Mouse (Mus musculus) left cerebral cortex, postnatal 10 days (tissue): Measurements from ENCODE around the gene Eif2ak3. TPM values are rescaled to one million over a fixed set of nuclear protein-coding genes. Genes with fewer than 3 reads are reported as not detected.

Experiments used
- DNase-seq, 2 experiments: peaks; one replicate each; pipeline ENCODE4 v3.0.0; 2021 to 2022; ENCODE audit warnings: low spot score in 2 of 2, mixed read lengths in 1 of 2; ENCODE audit errors: extremely low spot score in 1 of 2
- intact Hi-C: fragments of 180-260 bp; cut with DNase I; formaldehyde crosslinking; loops from one replicate; pipeline ENCODE4 v1.15.1; 2025
- total RNA-seq, 2 experiments: library from RNA; stranded (reverse); gene quantifications; 2 replicates each; pipeline ENCODE4 v1.2.3; 2021

Gene Eif2ak3
- total RNA-seq, 2 experiments from 2014 or later, result 17.8 to 20.2 TPM

DNA sequence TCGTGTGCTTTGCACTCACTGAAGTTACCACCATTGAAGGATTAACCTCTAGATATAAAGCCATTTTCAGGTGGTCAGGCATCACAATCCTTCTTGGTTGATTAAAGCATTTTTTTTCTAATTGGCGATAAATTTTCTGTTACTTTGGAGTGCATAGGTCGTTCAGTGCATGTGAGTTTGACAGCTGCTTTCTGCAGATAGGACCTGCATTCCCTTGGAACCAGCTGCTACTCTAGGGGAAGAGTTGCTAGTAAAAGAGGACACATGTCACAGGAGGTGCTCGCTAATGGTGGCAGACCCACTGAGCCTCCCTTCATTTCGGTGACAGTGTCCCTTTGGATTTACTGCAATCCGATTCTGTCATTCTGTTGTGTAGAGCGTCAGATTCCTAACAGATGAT, 28.3 kb downstream of the Eif2ak3 start:
- intact Hi-C loops, result no loop called here
- DNase-seq, result no peak

GRCm38 (mm10) chr6:70874035-70874775, 29.9 kb downstream of the Eif2ak3 start:
- intact Hi-C loops, result no loop called here
- no peak for DNase-seq

DNA sequence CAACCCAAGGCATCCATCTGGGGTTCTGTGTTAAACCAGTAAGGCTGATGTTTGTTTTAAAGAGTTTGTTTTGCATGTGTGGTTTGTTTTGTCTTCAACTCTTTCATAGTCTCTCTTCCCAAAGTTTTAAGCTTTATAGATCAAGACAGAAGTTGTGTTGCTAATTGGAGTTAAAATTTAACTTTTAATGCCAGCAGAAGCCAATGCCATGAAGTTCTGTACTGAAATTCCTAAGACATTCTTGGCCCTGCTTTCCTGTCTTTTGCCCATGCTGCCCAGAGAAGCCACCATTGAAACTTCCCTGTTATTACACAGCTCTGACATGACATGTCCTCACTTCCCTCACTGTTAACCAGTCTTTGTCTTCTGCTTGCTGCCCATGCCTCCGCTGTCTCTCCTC, 30.7 kb downstream of the Eif2ak3 start:
- no peak for DNase-seq
- intact Hi-C loops, result no loop called here

DNA sequence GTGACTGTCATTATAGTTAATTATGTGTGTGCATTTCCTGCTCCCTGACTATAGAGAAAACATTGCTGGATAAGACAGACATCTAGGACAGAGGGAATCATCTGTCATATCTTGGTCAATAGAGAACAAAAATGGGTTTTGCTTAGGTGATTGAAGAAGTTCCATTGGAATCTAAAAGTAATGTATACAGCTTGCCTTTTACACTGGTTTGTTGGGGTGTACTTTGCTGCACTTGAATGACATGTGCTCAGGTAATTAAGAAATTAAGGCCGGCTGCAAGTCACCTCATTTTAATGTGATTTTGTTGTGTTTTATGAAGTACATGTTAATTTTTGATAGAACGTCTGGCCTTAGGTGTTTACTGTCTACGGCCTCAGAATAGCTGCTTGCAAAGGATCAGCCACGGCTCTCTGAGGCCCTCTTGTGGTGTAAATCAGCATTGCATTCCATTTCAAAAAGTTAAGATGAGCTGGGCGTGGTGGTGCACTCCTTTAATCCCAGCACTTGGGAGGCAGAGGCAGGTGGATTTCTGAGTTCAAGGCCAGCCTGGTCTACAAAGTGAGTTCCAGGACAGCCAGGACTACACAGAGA, 36.5 kb downstream of the Eif2ak3 start:
- DNase-seq, result peak; percentile 54 to 79
- intact Hi-C loops, result loop anchor here (1.0 kb wide), 1 partner anchor 69 kb away; no protein-coding TSS in a partner anchor

- intact Hi-C loops, result no loop called here
- no peak for DNase-seq
These were observed 43.7 kb downstream of the Eif2ak3 start for GRCm38 (mm10) chr6:70887993-70888392.

DNA sequence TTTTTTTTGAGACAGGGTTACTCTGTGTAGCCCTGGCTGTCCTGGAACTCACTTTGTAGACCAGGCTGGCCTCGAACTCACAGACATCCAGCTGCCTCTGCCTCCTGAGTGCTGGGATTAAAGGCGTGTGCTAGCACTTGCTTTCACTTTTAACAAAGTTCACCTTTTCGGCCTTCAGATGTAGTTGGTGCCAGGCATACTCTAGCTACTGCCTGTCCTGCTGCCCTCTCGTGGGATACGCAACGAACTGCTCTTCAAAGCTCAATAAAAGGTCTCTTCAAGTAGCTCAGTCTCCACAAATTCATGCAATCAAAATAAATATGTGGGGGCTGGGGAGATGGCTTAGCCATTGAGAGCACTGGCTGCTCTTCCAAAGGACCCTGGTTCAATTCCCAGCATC, 53.9 kb downstream of the Eif2ak3 start:
- no peak for DNase-seq
- intact Hi-C loops, result no loop called here

DNA sequence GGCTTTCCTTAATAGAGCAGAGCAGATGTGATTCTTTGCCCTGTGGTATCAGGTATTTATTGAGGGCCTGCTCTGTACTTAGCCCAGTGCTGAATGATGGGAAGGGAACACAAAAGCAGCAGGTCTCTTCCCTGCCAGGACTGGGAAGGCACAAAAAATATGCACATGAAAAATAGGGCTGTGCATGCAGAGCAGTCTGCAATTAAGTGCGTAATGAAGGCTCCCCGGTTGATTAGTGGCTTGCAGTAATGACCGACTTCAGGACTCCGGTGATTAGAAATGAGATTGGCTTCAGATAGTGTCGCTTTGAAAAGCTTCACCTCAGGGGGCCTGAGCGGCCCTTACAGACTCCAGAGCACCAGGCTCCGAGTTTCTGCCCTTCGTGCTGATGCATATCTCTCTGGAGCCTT, 55.3 kb downstream of the Eif2ak3 start:
- no peak for DNase-seq
- intact Hi-C loops, result no loop called here

GRCm38 (mm10) chr6:70903689-70904088, 59.4 kb downstream of the Eif2ak3 start:
- intact Hi-C loops, result no loop called here
- DNase-seq, result no peak

GRCm38 (mm10) chr6:70909572-70909971, 65.3 kb downstream of the Eif2ak3 start:
- no peak for DNase-seq
- intact Hi-C loops, result no loop called here

DNA sequence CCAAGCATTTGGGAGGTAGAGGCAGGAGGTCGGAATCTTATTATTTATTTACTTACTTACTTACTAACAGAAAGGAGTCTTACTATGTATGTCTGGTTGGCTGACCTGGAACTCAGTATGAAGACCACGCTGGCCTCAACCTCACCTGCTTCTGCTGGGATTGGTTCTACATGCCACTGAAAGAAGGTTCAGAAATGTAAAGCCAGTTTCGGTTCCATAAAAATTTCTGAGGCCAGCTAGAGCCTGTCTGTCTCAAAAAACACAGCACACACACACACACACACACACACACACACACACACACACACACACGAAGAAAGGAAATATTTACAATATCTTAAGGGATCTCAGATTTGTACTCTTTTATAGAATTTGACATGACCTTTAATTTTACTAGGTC, 66.0 kb downstream of the Eif2ak3 start:
- no peak for DNase-seq
- intact Hi-C loops, result no loop called here

DNA sequence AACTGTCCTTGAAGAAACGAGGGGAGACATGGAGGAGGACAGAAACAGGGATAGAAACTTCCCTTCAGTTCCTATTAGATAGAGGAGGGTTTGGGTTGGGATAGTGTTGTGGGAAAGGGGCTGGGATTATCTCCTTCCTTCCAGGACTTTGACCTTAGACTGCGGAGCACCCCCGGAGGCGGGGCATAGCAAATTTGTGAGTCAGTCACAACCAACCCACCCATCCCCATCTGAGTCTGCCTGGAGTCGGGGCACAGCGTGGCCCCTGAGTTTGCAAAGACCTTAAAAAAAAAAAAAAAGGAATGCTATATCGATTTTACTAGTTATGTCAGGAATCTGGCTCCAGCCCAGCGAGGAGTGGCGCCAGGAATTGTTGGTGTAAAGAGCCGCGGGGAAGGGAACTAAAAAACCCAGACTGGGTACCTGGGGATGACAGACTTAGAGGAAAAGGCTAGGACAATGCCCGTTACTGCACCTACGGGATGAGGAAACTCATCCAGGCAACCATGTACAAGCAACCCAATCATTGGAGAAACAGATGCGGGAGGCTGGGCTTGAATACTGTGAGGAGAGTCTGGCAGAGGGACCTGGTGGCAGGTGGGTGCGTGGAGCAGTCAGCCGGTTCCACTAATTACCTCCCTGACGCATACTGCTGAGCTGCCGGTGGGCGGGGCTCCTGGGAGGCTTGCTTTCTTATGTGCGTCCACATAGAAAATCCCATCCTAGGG, 67.5 kb downstream of the Eif2ak3 start:
- intact Hi-C loops, result no loop called here
- peak; percentile 19 to 73 for DNase-seq

- DNase-seq, result no peak
- intact Hi-C loops, result no loop called here
These were observed 68.1 kb downstream of the Eif2ak3 start for GRCm38 (mm10) chr6:70912396-70912765.

DNA sequence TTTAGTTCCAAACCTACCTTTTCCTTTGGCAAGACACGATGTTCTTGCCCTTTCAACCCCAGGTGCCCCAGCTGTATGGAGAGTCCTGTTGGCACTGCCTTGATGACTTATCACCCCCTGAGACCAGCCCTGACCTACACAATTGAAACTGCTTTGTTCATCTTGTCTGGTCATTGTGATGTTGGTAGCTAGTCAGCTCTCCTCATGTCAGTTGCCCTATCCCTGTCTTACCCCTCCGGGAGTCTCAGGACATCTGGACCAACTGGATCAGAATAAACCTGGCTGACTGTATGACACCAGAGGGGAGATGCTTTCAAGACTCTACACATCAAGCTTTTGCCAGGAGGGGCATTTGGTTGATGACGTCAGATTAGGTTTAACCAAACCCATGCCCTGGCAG, 74.5 kb downstream of the Eif2ak3 start, which contains the start of gene Tex37:
Tex37 (minus strand) TSS at position 101 of the 400 bp plus-strand sequence.
- DNase-seq, result no peak
- intact Hi-C loops, result no loop called here

DNA sequence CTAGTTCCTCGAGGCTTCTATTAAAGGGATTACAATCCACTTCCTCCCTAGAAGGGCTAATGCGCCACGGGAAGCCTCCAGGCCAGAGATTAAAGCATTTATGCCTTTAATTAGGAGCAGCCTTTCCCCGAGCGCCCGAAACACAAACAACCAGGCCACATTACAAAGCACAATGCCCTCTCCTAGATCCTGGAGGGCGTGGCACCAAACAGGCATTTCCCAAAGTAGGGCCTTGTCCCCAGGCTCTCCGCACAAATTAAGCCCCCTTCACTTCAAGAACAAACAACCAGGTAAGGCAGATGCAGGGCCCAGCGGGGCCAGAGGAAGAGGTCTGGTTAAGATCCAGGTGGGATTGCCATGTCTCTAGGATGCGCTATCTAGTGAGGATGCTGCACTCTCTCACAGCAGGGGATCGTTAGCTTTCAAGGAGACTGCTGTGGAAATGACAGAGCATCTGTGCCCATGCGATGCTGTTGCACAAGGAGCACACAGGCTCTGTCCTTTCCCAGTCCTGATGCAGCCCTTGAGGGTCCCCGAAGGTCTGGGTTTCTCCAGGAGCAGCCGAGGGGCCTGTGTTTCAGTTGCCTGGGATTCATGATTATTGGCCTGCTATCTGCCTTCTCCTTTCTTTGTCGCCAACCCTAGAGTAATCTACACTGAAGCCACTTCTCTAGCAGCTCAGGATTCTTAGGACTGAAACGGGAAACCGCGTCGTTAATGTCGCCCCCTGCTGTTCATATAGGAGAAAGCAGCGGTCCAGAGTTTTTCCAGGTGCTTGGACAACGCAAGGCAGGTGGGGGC, 77.2 kb downstream of the Eif2ak3 start:
- intact Hi-C loops, result loop anchor here (10.0 kb wide), 1 partner anchor 473 kb away; no protein-coding TSS in a partner anchor
- peak; percentile 14 to 49 for DNase-seq

DNA sequence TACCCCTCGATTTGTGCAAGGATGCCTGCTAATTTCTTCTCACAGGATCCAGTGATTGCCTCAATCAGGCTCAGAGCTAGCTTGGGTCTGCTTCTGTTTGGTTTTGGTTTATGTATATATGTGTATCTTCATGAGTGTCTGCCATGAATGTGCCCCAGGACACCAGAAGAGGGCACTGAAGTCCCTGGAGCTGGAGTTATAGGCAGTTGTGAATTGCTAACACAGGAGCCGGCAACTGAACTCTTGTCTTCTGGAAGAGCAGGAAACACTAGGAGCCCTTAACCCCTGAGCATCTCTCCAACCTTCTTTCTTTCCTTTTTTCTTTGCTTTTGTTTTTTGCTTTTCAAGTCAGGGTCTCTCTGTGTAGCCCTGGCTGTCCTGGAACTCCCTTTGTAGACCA, 87.5 kb downstream of the Eif2ak3 start:
- intact Hi-C loops, result no loop called here

DNA sequence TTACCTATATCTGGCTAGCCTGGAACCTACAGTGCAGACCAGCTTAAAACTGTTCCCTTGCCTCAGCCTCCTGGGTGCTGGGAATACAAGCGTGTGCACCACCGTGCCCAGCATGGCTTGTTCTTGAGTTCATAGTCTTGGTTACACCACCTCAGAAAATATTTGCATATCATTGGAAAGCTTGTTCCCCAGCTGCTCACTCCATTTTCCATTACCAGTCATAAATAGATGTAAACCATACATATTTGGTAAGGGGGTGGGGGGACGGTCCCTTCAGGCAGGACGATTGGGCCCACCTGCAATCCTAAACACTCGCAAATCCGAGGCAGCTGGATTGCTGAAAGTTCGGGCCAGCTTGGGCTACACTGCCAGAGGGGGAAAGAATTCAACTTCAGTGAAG, 109.0 kb downstream of the Eif2ak3 start:
- DNase-seq, result no peak
- intact Hi-C loops, result loop anchor here (5.0 kb wide), 1 partner anchor 59 kb away; no protein-coding TSS in a partner anchor

More for the DNA sequence above, 87.5 kb downstream of the Eif2ak3 start:
- no peak for DNase-seq

DNA sequence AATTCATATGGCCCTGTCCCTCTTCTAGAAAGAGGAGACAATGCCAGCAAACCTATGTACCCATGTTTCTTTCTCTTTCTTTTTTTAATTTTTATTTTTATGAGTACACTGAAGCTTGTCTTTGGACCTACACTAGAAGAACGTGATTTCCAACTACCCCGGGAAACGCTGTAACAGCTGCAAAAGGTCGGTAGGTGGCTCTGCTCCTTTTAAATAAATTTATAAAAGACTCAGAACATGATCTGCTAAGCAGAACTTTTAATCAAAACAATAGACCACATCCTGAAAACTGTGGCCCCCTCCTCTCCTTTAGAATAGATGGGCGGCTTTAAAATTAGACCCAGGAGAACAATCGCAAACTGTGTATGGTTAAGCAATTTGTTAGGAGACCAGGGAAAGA, 109.7 kb downstream of the Eif2ak3 start:
- no peak for DNase-seq
- intact Hi-C loops, result loop anchor here (5.0 kb wide), 1 partner anchor 58 kb away; no protein-coding TSS in a partner anchor
